Mouse (Mus musculus): ENCODE data around the gene Fblim1.
"Not testable (repeated sequence)": the region's sequence is repeated elsewhere in the genome, so short reads cannot be mapped to it uniquely, and the experiment has no call there.

Fblim1 gene

DNA sequence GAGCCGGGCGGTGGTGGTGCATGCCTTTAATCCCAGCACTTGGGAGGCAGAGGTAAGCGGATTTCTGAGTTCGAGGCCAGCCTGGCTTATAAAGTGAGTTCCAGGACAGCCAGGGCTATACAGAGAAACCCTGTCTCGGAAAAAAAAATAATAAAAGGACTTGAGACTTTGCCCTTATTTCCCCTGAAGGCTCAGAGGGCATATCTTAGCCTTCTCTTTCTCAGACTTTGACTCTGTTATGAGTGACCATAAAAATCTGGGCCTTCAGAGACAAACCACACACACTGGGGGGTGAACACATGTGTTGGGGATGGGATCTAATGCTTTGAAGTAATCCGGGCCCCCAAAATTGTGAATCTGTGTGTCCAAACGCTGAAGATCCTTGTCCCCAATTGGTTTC is 38.7 kb downstream of the Fblim1 start:
- DNase-seq (ENCODE audit: low spot score in 2 of 2), result not testable (repeated sequence)

DNA sequence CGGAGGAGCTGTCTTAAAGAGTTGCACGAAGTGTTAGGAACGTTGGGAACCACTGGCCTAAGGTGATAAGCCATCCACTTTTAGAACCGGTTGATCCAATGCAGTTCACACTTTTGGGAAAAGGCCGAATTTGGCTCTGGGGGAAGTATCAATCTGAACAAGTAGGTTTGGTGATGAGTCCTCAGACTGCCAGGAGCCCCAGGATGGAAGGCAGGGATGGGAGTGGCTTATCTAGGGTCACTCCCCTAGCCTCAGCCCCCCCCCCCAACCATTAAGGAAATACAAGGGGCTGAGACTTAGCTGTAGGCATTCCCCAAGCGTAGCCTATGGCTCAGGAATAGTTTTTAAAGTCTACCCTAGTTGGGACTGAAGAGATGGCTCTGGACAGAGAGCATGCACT is 39.7 kb downstream of the Fblim1 start:
- no peak for DNase-seq (ENCODE audit: low spot score in 2 of 2)

DNA sequence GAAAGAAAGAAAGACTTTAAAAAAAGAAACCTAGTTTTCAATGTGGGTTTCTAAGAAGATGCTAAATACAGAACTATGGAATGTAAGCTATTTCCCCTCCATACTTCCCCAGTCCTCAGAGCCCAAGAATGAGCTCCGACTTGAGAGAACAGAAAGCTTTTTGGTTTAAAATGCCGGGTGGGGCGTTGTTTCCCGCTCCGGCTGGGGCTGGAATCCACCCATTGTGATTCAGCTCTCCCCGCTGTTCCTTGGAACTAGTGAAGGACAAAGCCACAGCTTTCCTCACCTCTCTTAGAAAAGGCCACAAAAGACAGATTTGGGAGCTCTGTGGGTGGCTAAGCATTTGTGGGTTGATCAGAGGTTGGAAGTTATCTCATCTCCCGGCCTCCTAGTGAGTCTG is 40.6 kb downstream of the Fblim1 start:
- no peak for DNase-seq (ENCODE audit: low spot score in 2 of 2)

DNA sequence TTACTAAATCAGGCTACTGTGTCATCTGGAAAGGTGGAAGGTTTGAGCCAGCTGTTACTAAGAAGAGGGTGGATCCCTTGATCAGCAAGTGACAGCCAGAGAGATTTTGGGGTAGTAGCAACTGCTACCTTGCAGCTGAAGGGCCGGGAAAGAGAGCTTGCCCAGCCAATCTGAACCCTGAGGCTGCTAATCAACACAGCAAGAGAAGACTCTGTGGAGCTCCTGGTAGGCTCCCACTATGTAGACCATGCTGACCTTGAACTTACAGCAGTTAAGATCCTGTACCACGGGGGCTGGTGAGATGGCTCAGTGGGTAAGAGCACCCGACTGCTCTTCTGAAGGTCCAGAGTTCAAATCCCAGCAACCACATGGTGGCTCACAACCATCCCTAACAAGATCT is 41.2 kb downstream of the Fblim1 start:
- DNase-seq (ENCODE audit: low spot score in 2 of 2), result no peak

DNA sequence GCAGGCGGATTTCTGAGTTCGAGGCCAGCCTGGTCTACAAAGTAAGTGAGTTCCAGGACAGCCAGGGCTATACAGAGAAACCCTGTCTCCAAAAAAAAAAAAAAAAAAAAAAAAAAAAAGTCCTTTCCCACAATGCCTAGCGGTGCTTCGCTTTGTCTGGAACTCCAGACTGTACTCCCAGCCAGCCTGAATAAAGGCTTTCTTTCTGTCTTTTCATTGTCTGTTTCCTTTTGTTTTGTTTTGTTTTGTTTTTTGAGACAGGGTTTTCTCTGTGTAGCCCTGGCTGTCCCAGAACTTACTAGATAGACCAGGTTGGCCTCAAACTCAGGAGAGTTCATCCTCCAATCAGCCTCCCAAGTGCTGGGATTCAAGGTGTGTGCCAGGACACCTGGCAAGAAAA is 41.7 kb downstream of the Fblim1 start:
- DNase-seq (ENCODE audit: low spot score in 2 of 2), result no peak

DNA sequence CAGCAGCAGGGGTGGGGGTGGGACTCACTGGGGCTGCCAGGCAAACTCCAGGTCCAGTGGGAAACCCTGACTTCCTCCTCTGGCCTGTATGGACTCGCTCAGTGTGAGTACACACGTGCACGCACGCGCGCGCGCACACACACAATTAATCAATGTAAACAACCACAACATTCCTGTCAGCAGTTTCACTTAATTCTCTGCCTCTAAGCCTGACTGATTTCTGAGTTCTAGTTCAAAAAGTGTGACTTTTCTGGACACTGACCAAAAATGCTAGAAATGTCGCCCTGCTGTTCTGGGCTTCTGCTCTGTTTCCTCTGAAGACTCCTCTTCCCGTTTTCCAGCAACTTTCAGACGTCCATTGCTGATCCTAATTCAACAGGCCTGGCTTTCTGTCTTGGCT is 43.6 kb downstream of the Fblim1 start:
- no peak for DNase-seq (ENCODE audit: low spot score in 2 of 2)

DNA sequence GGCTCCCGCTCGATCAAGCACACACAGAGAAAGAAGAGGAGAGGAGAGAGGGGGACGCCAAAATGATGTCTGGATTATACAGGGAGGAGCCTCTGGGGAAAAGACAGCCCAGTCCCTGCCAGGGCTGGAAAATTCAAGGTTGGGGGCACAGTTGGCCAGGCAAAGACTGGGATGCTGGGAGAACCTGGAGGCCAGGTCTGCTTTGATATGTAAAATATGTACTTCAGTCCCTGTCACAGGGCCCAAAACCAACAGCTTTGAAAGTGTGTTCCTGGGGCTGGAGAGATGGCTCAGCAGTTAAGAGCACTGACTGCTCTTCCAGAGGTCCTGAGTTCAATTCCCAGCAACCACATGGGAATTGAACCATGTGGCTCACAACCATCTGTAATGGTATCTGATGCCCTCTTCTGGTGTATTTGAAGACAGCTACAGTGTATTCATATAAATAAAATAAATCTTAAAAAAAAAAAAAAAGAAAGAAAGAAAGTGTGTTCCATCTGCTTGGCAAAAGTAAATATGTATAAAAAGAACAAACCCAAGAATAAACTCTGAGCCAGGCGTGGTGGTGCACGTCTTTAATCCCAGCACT is 44.5 kb downstream of the Fblim1 start:
- not testable (repeated sequence) for DNase-seq (ENCODE audit: low spot score in 2 of 2)

DNA sequence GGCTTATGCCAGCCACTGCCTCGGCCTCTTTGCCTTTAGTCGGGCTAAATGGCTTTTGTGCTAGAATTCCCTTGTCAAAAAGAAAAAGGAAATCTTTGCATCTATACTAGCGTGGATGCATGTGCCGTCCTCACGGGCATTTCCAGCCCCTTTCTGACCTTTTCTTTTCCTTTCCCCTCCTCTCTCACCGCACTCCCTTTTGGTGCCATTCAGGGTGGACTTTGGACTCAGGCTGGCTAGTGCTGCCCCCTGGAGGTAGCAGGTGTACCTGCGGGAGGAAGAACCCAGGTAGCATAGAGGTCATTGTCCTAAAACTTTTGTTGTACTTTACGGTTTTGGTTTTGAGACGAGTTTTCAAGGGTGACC is 46.0 kb downstream of the Fblim1 start:
- peak in 1 of 2 experiments; percentile 65 for DNase-seq (ENCODE audit: low spot score in 2 of 2)

DNA sequence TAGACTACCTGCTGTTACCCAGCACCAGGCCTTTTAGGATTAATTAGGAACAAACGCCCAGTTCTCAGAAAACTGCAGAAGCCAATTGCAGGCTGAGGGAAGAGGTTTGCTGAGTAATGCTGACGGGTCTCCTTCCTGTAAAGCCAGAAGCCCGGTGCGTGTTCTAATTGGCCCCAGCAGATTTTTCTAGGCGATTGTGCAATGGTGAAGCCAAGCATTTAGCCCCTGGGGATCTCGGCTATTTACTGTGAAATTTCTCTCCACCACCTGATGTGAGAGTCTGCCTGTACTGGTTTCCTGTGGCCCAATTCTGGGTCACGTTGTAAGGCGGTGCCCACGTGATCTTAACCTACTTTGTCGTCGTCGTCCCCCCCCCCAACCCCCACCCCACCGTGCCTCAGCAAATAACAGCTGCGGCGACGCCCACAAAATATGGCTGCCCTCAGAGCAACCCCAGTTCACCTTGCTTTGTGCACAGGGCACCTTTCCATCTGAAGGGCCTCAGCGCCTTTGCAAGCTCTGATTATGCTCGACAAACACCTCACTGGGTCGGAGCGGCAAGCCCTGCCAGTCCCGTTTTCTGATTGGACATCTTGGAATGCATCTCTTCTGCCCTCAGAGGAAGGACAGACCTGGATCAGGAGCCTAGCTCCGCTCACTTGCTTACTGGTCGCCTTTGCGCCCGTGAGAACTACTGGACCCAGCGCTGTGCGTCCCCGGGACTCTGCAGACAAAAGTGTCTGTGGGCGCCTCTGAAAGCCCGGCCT is 46.6 kb downstream of the Fblim1 start:
- peak; percentile 52 to 54 for DNase-seq (ENCODE audit: low spot score in 2 of 2)

DNA sequence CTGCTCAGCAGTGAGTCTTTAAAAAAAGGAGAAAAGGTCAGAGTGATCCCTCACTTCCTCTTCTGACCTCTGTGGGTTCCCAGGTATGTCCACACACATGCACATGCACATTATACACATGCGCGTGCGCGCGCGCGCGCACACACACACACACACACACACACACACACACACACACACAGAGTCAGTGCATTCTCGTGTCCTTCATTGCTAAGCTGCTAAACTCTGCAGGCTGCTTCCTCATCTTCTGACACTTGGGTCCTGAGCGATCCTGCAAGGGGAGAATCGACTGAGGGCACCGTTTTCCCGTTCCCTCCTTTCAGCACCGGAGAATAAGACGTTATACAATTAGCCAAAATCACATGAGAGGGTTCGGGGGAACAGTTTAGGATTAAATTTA is 47.2 kb downstream of the Fblim1 start:
- no peak for DNase-seq (ENCODE audit: low spot score in 2 of 2)

DNA sequence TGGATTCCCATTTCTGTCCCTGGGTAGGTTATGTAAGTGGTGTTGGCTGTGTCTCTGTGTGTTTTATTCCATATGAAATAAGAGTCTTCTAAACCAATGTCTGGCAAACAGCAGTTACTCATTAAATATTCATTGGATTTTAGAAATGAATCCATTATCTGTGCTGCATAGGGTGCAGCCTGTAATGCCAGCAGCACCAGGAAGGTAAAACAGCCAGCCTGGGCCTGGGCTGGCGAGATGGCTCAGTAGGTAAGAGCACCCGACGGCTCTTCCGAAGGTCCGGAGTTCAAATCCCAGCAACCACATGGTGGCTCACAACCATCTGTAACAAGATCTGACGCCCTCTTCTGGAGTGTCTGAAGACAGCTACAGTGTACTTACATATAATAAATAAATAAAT is 49.7 kb downstream of the Fblim1 start:
- not testable (repeated sequence) for DNase-seq (ENCODE audit: low spot score in 2 of 2)

DNA sequence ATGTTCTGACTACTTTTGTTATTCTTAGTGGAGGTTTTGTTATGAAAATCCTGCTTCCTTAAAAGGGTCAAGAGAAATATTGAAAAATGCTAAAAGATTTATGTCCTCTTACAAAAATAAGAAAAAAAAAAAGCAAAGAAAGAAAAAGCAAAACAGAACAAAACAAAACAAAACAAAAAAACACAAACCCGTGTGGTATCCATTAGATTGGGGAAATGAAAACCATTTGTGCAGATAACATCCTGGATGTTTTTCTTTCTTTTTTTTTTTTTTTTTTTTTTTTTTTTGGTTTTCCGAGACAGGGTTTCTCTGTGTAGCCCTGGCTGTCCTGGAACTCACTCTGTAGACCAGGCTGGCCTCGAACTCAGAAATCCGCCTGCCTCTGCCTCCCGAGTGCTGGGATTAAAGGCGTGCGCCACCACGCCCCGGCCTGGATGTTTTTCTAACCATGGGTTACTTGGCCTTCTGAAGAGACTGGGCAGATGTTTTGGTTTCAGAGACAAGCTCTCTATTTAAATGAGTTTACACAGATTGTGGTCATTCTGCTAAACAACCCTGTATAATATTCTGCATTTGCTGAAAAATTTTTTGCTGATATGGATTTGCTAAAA is 51.5 kb downstream of the Fblim1 start:
- not testable (repeated sequence) for DNase-seq (ENCODE audit: low spot score in 2 of 2)

DNA sequence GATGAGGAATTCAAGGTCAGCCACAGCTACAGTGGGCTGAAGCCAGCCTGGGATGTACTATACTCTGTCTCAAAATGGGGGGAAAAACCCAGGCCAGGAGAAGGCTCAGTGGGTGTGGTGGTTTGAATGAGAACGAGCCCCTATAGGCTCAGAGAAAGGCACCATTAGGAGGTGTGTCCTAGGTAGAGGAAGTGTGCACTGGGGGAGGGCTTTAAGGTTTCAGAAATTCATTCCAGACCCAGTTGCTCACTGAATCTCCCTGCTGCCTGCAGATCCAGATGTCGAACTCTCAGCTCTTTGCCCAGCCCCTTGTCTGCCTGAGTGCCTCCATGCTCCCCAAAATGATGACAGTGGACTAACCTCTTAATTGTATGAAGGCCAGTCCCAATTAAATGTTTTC is 53.4 kb downstream of the Fblim1 start:
- no peak for DNase-seq (ENCODE audit: low spot score in 2 of 2)

DNA sequence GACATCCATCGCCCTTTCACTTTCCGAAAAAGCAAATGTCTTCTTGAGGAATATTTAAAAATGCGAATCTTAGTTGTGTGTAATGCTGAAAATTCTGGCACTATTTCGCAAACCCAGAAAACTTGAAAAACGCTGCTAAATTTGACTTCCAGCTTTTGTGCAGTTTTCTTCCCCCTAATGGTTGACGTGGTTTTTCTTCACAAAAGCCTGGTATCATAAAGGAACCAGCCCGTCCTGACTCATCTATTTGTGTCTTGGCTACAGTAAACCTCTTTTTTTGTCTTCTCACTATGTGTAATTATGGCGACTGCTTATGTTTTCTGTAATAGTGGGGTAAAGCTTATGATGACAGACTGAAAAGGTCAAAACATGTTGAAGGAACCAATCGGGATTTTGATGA is 58.6 kb downstream of the Fblim1 start:
- no peak for DNase-seq (ENCODE audit: low spot score in 2 of 2)

DNA sequence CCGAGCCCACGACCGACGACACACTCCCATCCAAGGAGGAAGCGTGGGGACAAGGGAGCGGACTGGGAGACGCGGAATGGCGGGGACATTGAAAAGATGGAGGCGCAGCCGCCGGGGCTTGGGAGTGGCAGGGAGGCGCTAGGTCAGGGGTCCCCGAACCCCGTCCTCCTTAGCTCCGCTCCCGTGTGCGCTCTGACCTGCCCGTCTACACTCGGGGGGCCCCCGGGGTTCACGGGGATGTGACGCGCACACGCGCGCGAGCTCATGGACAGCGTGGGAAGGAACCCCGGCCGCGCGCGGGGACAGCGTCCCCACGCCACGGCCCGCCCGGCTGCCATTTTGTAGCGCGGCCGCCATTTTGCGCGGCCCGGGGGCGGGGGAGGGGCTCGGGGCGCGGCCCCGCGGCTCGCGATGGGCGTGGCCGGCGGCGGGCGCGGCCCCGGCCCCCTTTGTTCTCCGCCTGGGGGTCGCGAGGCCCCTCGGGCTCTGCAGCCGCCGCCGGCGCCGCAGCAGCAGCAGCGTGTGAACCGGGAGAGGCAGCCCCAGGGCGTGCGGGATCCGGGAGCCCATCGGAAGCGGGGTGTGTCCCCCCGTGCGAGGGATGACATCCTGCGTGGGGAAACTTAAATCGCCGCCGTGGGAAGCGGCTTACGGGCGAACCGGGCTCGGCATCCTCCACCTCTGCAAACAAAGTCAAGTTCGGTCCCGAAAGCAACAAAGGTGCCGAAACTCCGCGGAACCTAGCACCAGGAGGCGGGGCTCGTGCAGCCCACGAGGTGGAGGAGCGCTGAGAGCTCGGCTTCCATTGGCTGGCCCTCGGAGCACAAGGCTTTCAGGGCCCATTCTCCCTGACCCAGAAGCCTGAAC is 59.3 kb downstream of the Fblim1 start:
- peak; percentile 78 to 83 for DNase-seq (ENCODE audit: low spot score in 2 of 2)

DNA sequence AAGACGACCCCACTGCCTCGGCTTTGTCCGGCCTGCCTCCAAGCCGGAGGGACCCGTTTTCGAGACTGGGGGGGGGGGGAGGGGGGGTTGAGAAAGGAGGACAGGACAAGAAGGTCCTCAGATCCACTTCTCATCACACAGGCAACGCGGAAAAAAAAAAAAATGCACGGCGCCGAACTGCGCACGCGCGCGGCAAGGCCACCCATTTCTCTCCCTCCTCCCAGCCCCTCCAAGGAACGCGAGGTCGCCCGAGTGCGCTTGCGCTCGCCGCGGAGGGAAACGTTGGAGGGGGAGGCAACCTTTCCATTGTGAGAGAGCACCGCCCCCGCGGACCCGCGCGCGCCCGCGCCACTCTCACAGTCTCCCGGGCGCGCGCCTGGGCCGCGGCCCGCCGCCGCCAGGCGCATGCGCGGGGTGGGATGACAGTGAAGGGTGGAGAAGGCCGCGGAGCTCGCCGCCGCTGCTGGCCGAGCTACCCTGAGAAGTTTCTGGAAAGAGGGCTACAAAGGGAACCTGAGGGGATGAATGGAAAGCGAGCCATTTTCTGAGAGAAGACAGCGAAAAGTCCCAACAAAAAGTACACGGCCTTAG is 60.1 kb downstream of the Fblim1 start:
- DNase-seq (ENCODE audit: low spot score in 2 of 2), result peak; percentile 98 to 99

DNA sequence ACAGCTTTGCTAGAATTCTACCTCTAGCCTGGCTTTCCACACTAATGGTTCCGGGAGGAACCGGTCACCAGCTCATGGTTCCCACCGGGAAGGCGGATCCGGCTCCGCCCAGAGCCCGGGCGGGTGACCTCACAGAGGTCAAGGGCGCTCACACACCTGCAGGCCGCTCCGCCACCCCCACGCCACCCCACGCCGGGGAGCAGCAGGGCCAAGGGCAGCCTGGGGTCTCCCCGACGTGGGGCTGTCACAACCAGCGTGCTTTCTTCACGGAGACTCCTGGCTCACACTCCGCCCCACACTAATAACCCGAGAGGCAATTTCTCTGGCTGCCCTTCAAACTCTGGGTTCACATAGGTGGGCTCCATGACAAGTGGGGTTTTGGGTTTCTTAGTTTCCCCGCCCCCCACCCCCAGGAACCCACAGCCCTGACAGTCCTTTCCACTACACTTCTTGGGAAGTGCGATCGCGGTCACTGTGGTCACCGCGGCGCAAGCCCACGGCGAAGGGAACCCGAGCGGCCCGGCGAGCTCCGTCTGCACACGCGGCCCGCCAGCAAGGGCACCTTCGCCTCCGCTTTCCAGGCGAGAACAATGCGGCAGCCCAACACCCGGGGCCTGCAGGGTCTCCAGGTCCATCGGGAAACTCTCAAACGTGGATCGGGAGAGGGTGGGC is 60.7 kb downstream of the Fblim1 start:
- peak; percentile 59 to 63 for DNase-seq (ENCODE audit: low spot score in 2 of 2)

DNA sequence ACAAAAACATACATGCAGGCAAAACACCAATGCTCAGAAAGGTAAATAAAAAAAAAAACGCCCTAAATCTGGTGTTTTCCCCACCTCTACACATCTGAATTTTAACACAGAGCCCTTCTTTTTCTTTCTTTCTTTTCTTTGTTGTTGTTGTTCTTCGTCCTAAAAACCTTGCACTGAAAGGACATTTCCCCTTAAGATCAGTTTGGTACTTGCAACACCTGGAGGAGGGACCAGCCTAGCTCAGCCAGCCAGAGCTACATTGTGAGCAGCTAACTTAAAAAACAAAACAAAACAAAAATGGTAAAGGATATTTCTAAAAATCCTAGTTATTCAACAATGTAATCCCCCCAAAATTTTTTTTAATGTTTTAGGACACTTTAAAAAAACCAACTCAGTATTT is 61.4 kb downstream of the Fblim1 start:
- no peak for DNase-seq (ENCODE audit: low spot score in 2 of 2)

DNA sequence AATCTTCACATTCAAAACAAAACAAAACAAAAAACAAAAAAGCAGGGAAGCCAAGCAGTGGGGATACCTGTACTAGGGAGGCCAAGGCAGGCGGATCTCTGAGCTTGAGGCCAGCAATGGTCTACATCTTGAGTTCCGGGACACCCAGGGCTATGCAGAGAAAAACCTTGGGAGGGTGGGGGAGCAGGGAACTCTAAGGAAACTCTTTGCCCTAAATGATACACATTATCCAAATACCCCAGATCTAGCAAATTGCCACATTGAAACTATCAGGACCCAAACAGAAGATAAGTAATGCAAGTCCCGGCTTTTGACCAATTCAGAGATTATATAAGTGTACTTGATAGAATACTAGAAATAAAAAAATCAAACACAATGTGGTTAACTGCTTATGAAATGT is 62.3 kb downstream of the Fblim1 start:
- no peak for DNase-seq (ENCODE audit: low spot score in 2 of 2)

DNA sequence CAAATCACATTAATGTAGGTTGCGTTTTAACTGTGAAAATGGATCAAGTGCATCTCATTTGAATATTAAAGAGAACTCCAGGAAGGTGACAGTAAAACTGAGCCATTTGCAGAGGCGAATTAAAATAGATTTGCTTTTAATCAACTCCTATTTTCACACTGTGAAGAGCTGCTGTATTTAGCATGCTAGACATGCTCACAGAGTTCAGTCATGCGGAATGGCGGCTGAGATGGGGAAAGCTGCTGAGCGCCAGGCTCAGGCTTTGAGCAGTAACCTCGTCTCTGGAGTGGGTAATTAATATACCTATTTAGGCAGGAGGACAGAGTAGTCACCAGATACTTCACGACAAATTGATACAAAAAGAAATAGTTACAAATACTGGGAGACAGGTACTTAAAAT is 64.0 kb downstream of the Fblim1 start:
- no peak for DNase-seq (ENCODE audit: low spot score in 2 of 2)

DNA sequence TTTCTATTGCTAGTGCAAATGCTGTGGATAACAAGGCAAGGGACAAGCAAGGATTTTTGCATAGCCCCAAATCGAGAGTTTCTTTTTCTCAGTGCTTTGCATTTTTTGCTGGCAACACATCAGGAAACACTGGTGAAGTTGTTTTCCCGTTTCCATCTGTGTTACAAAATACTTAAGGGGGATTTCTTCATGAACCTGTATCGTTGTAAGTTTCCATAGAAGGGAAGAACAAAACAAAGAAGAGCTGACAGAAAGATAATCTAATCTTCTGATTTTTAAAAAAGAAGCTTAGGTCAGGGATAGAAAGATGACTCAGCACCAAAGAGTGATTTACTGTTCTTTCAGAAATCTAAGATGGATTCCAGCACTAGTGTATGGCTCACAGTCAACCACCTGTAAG is 65.1 kb downstream of the Fblim1 start:
- DNase-seq (ENCODE audit: low spot score in 2 of 2), result no peak
